Mouse (Mus musculus) neural tube, embryonic 12.5 days (tissue): Measurements from ENCODE around the gene Foxe3. TPM values are rescaled to one million over a fixed set of nuclear protein-coding genes. Genes with fewer than 3 reads are reported as not detected.

Source experiments
- ATAC-seq: fragments of 200-750 bp; cut with Nextera tagmentation; 2 replicates; pipeline ENCODE4 v1.8.0; 2017; ENCODE audit warnings: low read depth, mild to moderate bottlenecking, moderate TSS enrichment, moderate library complexity; ENCODE audit not compliant: low FRiP score
- H3K27ac ChIP-seq: fragments of 300-500 bp; sonication (generic); 2 replicates; pipeline ENCODE4 v1.5.1; 2016
- H3K27me3 ChIP-seq: fragments of 300-500 bp; sonication (generic); replicated peaks from 2 replicates; pipeline ENCODE4 v1.6.1; 2016; ENCODE audit warnings: mild to moderate bottlenecking
- H3K36me3 ChIP-seq: fragments of 300-500 bp; sonication (generic); 2 replicates; pipeline ENCODE4 v1.6.1; 2016; ENCODE audit warnings: mild to moderate bottlenecking
- H3K4me1 ChIP-seq: fragments of 300-500 bp; sonication (generic); 2 replicates; pipeline ENCODE4 v1.6.1; 2016
- H3K4me2 ChIP-seq: fragments of 300-500 bp; sonication (generic); replicated peaks from 2 replicates; pipeline ENCODE4 v1.6.1; 2016; ENCODE audit warnings: mild to moderate bottlenecking
- H3K4me3 ChIP-seq: fragments of 300-500 bp; sonication (generic); 2 replicates; pipeline ENCODE4 v1.5.1; 2016
- H3K9ac ChIP-seq: fragments of 300-500 bp; sonication (generic); 2 replicates; pipeline ENCODE4 v1.6.1; 2016; ENCODE audit warnings: mild to moderate bottlenecking
- H3K9me3 ChIP-seq: fragments of 300-500 bp; sonication (generic); 2 replicates; pipeline ENCODE4 v1.6.1; 2016; ENCODE audit warnings: mild to moderate bottlenecking
- WGBS: fragments of 180-500 bp; shearing (Covaris S2); methylation state at CpG from one replicate; pipeline ENCODE4 v1.1.7; 2016; 5-methylcytosine and 5-hydroxymethylcytosine counted together
- polyA plus RNA-seq: library from polyadenylated mRNA; unstranded; fragments of >200 nt; fragmentation: Nextera tagmentation; extraction: Ambion mirVana; gene quantifications from 2 replicates; pipeline ENCODE4 v1.2.1, GENCODE M21; 2016

The Foxe3 gene
- polyA plus RNA-seq, 1 experiment from 2014 or later = not detected

GRCm38 (mm10) chr4:114942583-114942982 lies 16.8 kb upstream of the Foxe3 start:
- WGBS = 13% methylated on average over 8 of the region's 8 CpGs
- Histone ChIP-seq H3K9ac (no peak overlapping the region), H3K9me3 (no peaks in the 10 kb centered on the region), H3K4me1 (peaks cover 9% of the 10 kb centered on the region; the same call in 1 of the 2 replicates), H3K36me3 (no peaks in the 10 kb centered on the region), H3K27ac (no peak overlapping the region), H3K27me3 (peaks cover 19% of the 10 kb centered on the region; the same call in 1 of the 2 replicates), H3K4me2 (no peak overlapping the region), H3K4me3 (no peak overlapping the region)
- no peak for ATAC-seq

GRCm38 (mm10) chr4:114942112-114942511 lies 16.3 kb upstream of the Foxe3 start:
- Histone ChIP-seq H3K4me1 (peaks cover 9% of the 10 kb centered on the region; the same call in 1 of the 2 replicates), H3K4me2 (no peak overlapping the region), H3K36me3 (no peaks in the 10 kb centered on the region), H3K4me3 (no peak overlapping the region), H3K27me3 (peaks cover 19% of the 10 kb centered on the region; the same call in 1 of the 2 replicates), H3K27ac (no peak overlapping the region), H3K9ac (no peak overlapping the region), H3K9me3 (no peaks in the 10 kb centered on the region)
- no peak for ATAC-seq
- 26% methylated on average over 4 of the region's 4 CpGs for WGBS

GRCm38 (mm10) chr4:114941311-114941710 lies 15.5 kb upstream of the Foxe3 start:
- H3K4me3 ChIP-seq = no peak overlapping the region
- 62% methylated on average over 4 of the region's 4 CpGs for WGBS
- ATAC-seq = no peak
- no peaks in the 10 kb centered on the region for H3K36me3 ChIP-seq
- no peak overlapping the region for H3K4me2 ChIP-seq
- H3K9me3 ChIP-seq = no peaks in the 10 kb centered on the region
- no peak overlapping the region for H3K27ac ChIP-seq
- H3K4me1 ChIP-seq = peaks cover 9% of the 10 kb centered on the region; the same call in 1 of the 2 replicates
- H3K9ac ChIP-seq = no peak overlapping the region
- 0 out of 2 replicates have a peak, but pooled peaks cover 12% of the 10 kb centered on the region for H3K27me3 ChIP-seq

GRCm38 (mm10) chr4:114938248-114938647 lies 12.4 kb upstream of the Foxe3 start:
- no peak overlapping the region for H3K4me2 ChIP-seq
- ATAC-seq = no peak
- 60% methylated on average over 3 of the region's 3 CpGs for WGBS
- no peak overlapping the region for H3K4me3 ChIP-seq
- H3K27ac ChIP-seq = no peak overlapping the region
- H3K36me3 ChIP-seq = no peaks in the 10 kb centered on the region
- peaks cover 9% of the 10 kb centered on the region; the same call in 1 of the 2 replicates for H3K4me1 ChIP-seq
- no peak overlapping the region for H3K9ac ChIP-seq
- H3K27me3 ChIP-seq = 0 out of 2 replicates have a peak, but pooled peaks cover 4% of the 10 kb centered on the region
- H3K9me3 ChIP-seq = no peaks in the 10 kb centered on the region

- H3K36me3 ChIP-seq = no peaks in the 10 kb centered on the region
- no peak overlapping the region for H3K4me3 ChIP-seq
- ATAC-seq = no peak
- no peaks in the 10 kb centered on the region for H3K9me3 ChIP-seq
- no peak overlapping the region for H3K27ac ChIP-seq
- H3K4me1 ChIP-seq = peaks cover 5% of the 10 kb centered on the region; the same call in 1 of the 2 replicates
- H3K27me3 ChIP-seq = 0 out of 2 replicates have a peak, but pooled peaks cover 4% of the 10 kb centered on the region
- no peak overlapping the region for H3K9ac ChIP-seq
- WGBS = 57% methylated on average over 4 of the region's 4 CpGs
- no peak overlapping the region for H3K4me2 ChIP-seq
These were observed 11.7 kb upstream of the Foxe3 start for GRCm38 (mm10) chr4:114937459-114938047.

GRCm38 (mm10) chr4:114934188-114934587 lies 8.4 kb upstream of the Foxe3 start:
- Histone ChIP-seq H3K4me2 (no peak overlapping the region), H3K9ac (no peak overlapping the region), H3K9me3 (no peaks in the 10 kb centered on the region), H3K36me3 (no peaks in the 10 kb centered on the region), H3K27me3 (peaks cover 17% of the 10 kb centered on the region), H3K4me1 (no peaks in the 10 kb centered on the region), H3K4me3 (no peak overlapping the region), H3K27ac (no peak overlapping the region)
- WGBS = 92% methylated on average over 6 of the region's 6 CpGs
- ATAC-seq = no peak

GRCm38 (mm10) chr4:114932747-114933146 lies 6.9 kb upstream of the Foxe3 start:
- H3K4me2 ChIP-seq = no peak overlapping the region
- H3K4me3 ChIP-seq = no peak overlapping the region
- no peak for ATAC-seq
- no peaks in the 10 kb centered on the region for H3K4me1 ChIP-seq
- WGBS = 90% methylated on average over 4 of the region's 4 CpGs
- no peaks in the 10 kb centered on the region for H3K9me3 ChIP-seq
- H3K27ac ChIP-seq = no peak overlapping the region
- no peak overlapping the region for H3K9ac ChIP-seq
- H3K27me3 ChIP-seq = peaks cover 31% of the 10 kb centered on the region
- H3K36me3 ChIP-seq = no peaks in the 10 kb centered on the region

- ATAC-seq = no peak
- Histone ChIP-seq H3K4me1 (peaks cover 11% of the 10 kb centered on the region), H3K36me3 (no peaks in the 10 kb centered on the region), H3K4me2 (no peak overlapping the region), H3K27me3 (peaks cover 67% of the 10 kb centered on the region), H3K4me3 (no peak overlapping the region), H3K9me3 (no peaks in the 10 kb centered on the region), H3K9ac (no peak overlapping the region), H3K27ac (no peak overlapping the region)
- 19% methylated on average over 15 of the region's 15 CpGs for WGBS
These were observed 3.3 kb upstream of the Foxe3 start for GRCm38 (mm10) chr4:114929155-114929554.

- under 1% methylated on average over 123 of the region's 125 CpGs for WGBS
These were observed 569 bp downstream of the Foxe3 start for GRCm38 (mm10) chr4:114924971-114925916.

GRCm38 (mm10) chr4:114917091-114917490 lies 8.7 kb downstream of the Foxe3 start:
- H3K27me3 ChIP-seq = peaks cover 63% of the 10 kb centered on the region
- no peak for ATAC-seq
- no peaks in the 10 kb centered on the region for H3K36me3 ChIP-seq
- H3K4me1 ChIP-seq = no peaks in the 10 kb centered on the region
- 47% methylated on average over 2 of the region's 2 CpGs for WGBS
- H3K9ac ChIP-seq = no peak overlapping the region
- no peak overlapping the region for H3K4me2 ChIP-seq
- no peak overlapping the region for H3K4me3 ChIP-seq
- H3K9me3 ChIP-seq = no peaks in the 10 kb centered on the region
- no peak overlapping the region for H3K27ac ChIP-seq

More at GRCm38 (mm10) chr4:114924971-114925916, 569 bp downstream of the Foxe3 start:
- H3K4me1 ChIP-seq = peaks cover 11% of the 10 kb centered on the region
- peak overlapping the region; percentile 65 for H3K4me2 ChIP-seq
- H3K9ac ChIP-seq = peak overlapping the region; percentile 33; the same call in 1 of the 2 replicates
- H3K36me3 ChIP-seq = no peaks in the 10 kb centered on the region
- peaks cover 76% of the 10 kb centered on the region for H3K27me3 ChIP-seq
- H3K27ac ChIP-seq = no peak overlapping the region
- no peaks in the 10 kb centered on the region for H3K9me3 ChIP-seq
- peak; percentile 70; the same call in 1 of the 2 replicates for ATAC-seq
- peak overlapping the region; percentile 36 for H3K4me3 ChIP-seq

- Histone ChIP-seq H3K27me3 (peaks cover 69% of the 10 kb centered on the region), H3K36me3 (no peaks in the 10 kb centered on the region), H3K9me3 (no peaks in the 10 kb centered on the region), H3K9ac (no peak overlapping the region), H3K4me2 (no peak overlapping the region), H3K4me3 (no peak overlapping the region), H3K4me1 (no peaks in the 10 kb centered on the region), H3K27ac (no peak overlapping the region)
- ATAC-seq = no peak
- WGBS = 33% methylated on average over 4 of the region's 4 CpGs
These were observed 9.8 kb downstream of the Foxe3 start for GRCm38 (mm10) chr4:114916056-114916455.

- ATAC-seq = peak; percentile 26; the same call in 1 of the 2 replicates
- H3K4me1 ChIP-seq = peaks cover 7% of the 10 kb centered on the region; the same call in 1 of the 2 replicates
- no peak overlapping the region for H3K9ac ChIP-seq
- no peak overlapping the region for H3K27ac ChIP-seq
- H3K4me2 ChIP-seq = no peak overlapping the region
- 1% methylated on average over 13 of the region's 13 CpGs for WGBS
- no peaks in the 10 kb centered on the region for H3K36me3 ChIP-seq
- no peak overlapping the region for H3K4me3 ChIP-seq
- no peaks in the 10 kb centered on the region for H3K9me3 ChIP-seq
- H3K27me3 ChIP-seq = peaks cover 86% of the 10 kb centered on the region
These were observed 12.2 kb downstream of the Foxe3 start for GRCm38 (mm10) chr4:114913594-114913962.
